ENCODE assay signal across 16 mouse cellular contexts in the genomic region with DNA sequence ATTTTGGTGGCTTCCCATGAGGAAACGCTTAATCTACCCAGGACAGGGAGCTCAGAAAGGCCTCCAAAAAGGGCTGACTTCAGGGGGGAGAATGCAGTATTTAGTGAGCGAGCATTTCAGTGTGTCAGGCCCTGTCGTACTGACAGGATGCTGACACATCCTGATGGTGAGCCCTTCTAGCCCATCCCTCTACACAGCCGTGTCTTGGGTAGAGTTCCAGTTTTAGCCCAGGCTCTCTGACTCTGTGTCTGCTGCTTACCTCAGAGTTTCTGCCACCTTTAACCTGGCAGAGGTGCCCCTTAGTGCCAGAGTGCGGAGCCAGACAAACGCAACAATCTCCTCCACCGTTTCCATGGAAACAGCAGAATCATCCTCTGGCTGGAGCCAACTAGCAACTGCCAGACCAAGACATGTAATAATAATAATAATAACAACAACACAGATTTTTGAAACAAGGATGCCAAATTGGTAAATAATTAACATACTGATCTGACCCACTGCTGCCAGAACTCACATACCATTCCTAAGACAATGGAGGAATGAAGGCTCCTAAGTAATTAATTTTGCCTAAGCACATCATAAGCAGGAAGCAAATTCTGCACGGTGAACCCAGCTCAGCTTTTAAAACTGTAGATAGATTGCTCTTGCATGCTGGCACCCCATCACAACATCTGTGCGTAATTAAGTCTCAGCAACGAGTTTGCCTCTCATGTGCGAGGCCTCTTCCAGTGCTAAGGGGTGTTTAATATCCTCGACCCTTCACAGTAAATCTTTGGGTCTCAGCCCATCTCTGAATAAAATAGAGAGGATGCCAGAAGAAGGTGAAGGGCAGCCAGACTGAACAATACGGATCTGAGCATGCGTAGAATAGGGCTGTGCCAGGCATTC.
DNase-seq lines count a peak whose midpoint lies in the region; ATAC-seq and TF ChIP-seq lines count a peak whose summit lies in the region.
"Had no signal": no experiment of that assay in that cellular context is flagged by ENCODE, and none has a peak within 500 bp of the region (broad histone marks: within the 10 kb centered on the region; RNA-seq: fewer than 3 reads in every experiment).

No protein-coding gene starts in this region.

- DNase-seq in embryo, embryonic 10.5 days (ENCODE audit: low spot score) = peak; percentile 15
- no peak for DNase-seq in embryo, embryonic 9.5 days (ENCODE audit: extremely low spot score)
- DNase-seq in liver, adult 2 months (ENCODE audit: extremely low read depth, low read depth, low spot score) = peak; percentile 59
- DNase-seq in liver, postnatal 0 days = no peak
- peak; percentile 41 for DNase-seq in forebrain, postnatal 0 days
- DNase-seq in urinary bladder, postnatal 4 days (ENCODE audit: low spot score in 2 of 2) = no peak
- no peak for DNase-seq in yolk sac, embryonic 10.5 days (ENCODE audit: low spot score)
- DNase-seq: cerebellum, adult 9-10 months; gastrocnemius, adult 2 months; heart, adult 18-20 months; kidney, adult 11 months; lung, embryonic 14.5 days; right cerebral cortex, postnatal 4 days; thymus, postnatal 14 days had no signal

- WGBS in liver, adult 2 months = 73% methylated on average over 14 of the region's 14 CpGs
- WGBS in liver, postnatal 0 days (ENCODE audit: insufficient replicate concordance) = 83% methylated on average over 14 of the region's 14 CpGs
- 44% methylated on average over 14 of the region's 14 CpGs for WGBS in forebrain, postnatal 0 days
- 49% methylated on average over 14 of the region's 14 CpGs for WGBS in neural tube, embryonic 14.5 days

- TF ChIP-seq EP300 in liver, postnatal 0 days (IDR thresholded peaks at IDR 0.05; ENCODE audit: low read depth) = no peak

- no peak overlapping the region for H3K9ac ChIP-seq in liver, adult 2 months (ENCODE audit: low read depth, low read length)
- no peak overlapping the region for H3K9ac ChIP-seq in liver, postnatal 0 days (replicated peaks)
- H3K9ac ChIP-seq in forebrain, postnatal 0 days = no peak overlapping the region
- H3K9ac ChIP-seq in neural tube, embryonic 14.5 days (replicated peaks; ENCODE audit: low read depth, low read length) = no peak overlapping the region
- H3K9ac ChIP-seq: limb, embryonic 13.5 days; lung, embryonic 14.5 days had no signal

- no peak for TF ChIP-seq CTCF in liver, adult 2 months (IDR thresholded peaks at IDR 0.05; ENCODE audit: low read depth, low read length)
- TF ChIP-seq CTCF in liver, postnatal 0 days (IDR thresholded peaks at IDR 0.05; ENCODE audit: low read depth) = no peak
- no peak for TF ChIP-seq CTCF in forebrain, postnatal 0 days (IDR thresholded peaks at IDR 0.05; ENCODE audit: low read depth)

- H3K27me3 ChIP-seq in liver, adult 2 months (ENCODE audit: control insufficient read depth, insufficient read depth, low read length) = no peaks in the 10 kb centered on the region
- no peaks in the 10 kb centered on the region for H3K27me3 ChIP-seq in liver, postnatal 0 days (ENCODE audit: insufficient read depth, low read length)
- H3K27me3 ChIP-seq in forebrain, postnatal 0 days (ENCODE audit: insufficient read depth, low read length) = no peaks in the 10 kb centered on the region
- no peaks in the 10 kb centered on the region for H3K27me3 ChIP-seq in neural tube, embryonic 14.5 days (ENCODE audit: control insufficient read depth, insufficient read depth, low read length)
- H3K27me3 ChIP-seq: limb, embryonic 13.5 days had no signal

- H3K4me3 ChIP-seq in liver, adult 2 months (ENCODE audit: insufficient read depth, low read depth, low read length) = no peak overlapping the region
- H3K4me3 ChIP-seq in liver, postnatal 0 days (ENCODE audit: low read depth, low read length) = no peak overlapping the region
- no peak overlapping the region for H3K4me3 ChIP-seq in forebrain, postnatal 0 days (ENCODE audit: low read depth, low read length)
- H3K4me3 ChIP-seq in neural tube, embryonic 14.5 days (ENCODE audit: low read depth, low read length) = no peak overlapping the region
- H3K4me3 ChIP-seq: gastrocnemius, adult 2 months; limb, embryonic 13.5 days had no signal

- no peak overlapping the region for H3K4me2 ChIP-seq in liver, postnatal 0 days (ENCODE audit: low read depth, low read length)
- H3K4me2 ChIP-seq in forebrain, postnatal 0 days (ENCODE audit: low read depth) = no peak overlapping the region
- H3K4me2 ChIP-seq in neural tube, embryonic 14.5 days (ENCODE audit: low read depth, low read length) = no peak overlapping the region
- H3K4me2 ChIP-seq: limb, embryonic 13.5 days; lung, embryonic 14.5 days had no signal

- no peaks in the 10 kb centered on the region for H3K79me2 ChIP-seq in liver, adult 2 months (ENCODE audit: control insufficient read depth, insufficient read depth, low read length)

- no peaks in the 10 kb centered on the region; the same call in 1 of the 2 replicates for H3K36me3 ChIP-seq in liver, adult 2 months (ENCODE audit: control insufficient read depth, insufficient read depth, low read length)
- peaks cover 5% of the 10 kb centered on the region; the same call in 1 of the 2 replicates for H3K36me3 ChIP-seq in liver, postnatal 0 days (replicated peaks; ENCODE audit: insufficient read depth, low read length)
- H3K36me3 ChIP-seq in forebrain, postnatal 0 days (ENCODE audit: insufficient read depth) = peaks cover 5% of the 10 kb centered on the region
- no peaks in the 10 kb centered on the region for H3K36me3 ChIP-seq in neural tube, embryonic 14.5 days (ENCODE audit: control insufficient read depth, insufficient read depth, low read length)

- no peak for TF ChIP-seq POLR2A in liver, adult 2 months (IDR thresholded peaks at IDR 0.05; ENCODE audit: extremely low read depth, insufficient read depth, low read length)

- peaks cover 6% of the 10 kb centered on the region for H3K4me1 ChIP-seq in liver, adult 2 months (ENCODE audit: control insufficient read depth, insufficient read depth, low read length)
- peaks cover 5% of the 10 kb centered on the region; the same call in 1 of the 2 replicates for H3K4me1 ChIP-seq in liver, postnatal 0 days (ENCODE audit: insufficient read depth)
- no peaks in the 10 kb centered on the region for H3K4me1 ChIP-seq in forebrain, postnatal 0 days (ENCODE audit: insufficient read depth)
- peaks cover 6% of the 10 kb centered on the region; the same call in 1 of the 2 replicates for H3K4me1 ChIP-seq in neural tube, embryonic 14.5 days (ENCODE audit: control insufficient read depth, insufficient read depth, low read length)

- no peak overlapping the region for H3K27ac ChIP-seq in liver, adult 2 months (replicated peaks; ENCODE audit: insufficient read depth, low read depth, low read length)
- no peak overlapping the region for H3K27ac ChIP-seq in liver, postnatal 0 days (ENCODE audit: low read depth)
- H3K27ac ChIP-seq in forebrain, postnatal 0 days (ENCODE audit: low read depth, low read length) = no peak overlapping the region
- no peak overlapping the region; the same call in 1 of the 2 replicates for H3K27ac ChIP-seq in neural tube, embryonic 14.5 days (ENCODE audit: low read depth, low read length)
- H3K27ac ChIP-seq: gastrocnemius, adult 2 months; limb, embryonic 13.5 days had no signal

- no peaks in the 10 kb centered on the region for H3K9me3 ChIP-seq in liver, postnatal 0 days (ENCODE audit: low read length)
- H3K9me3 ChIP-seq in forebrain, postnatal 0 days (ENCODE audit: low read length) = no peaks in the 10 kb centered on the region
- no peaks in the 10 kb centered on the region for H3K9me3 ChIP-seq in neural tube, embryonic 14.5 days (ENCODE audit: control insufficient read depth, low read length)
- H3K9me3 ChIP-seq: limb, embryonic 13.5 days had no signal

- ATAC-seq in liver, postnatal 0 days = no peak
- ATAC-seq in forebrain, postnatal 0 days = peak; percentile 64
- ATAC-seq in neural tube, embryonic 14.5 days (ENCODE audit: low read depth) = peak; percentile 50

Comparison
In these comparisons a context has a peak if more than half of its experiments do, and no peak if none do; other contexts are left out.
1. DNase-seq: peak in embryo, embryonic 10.5 days (single experiment), liver, adult 2 months (single experiment) and forebrain, postnatal 0 days (single experiment); none in embryo, embryonic 9.5 days (single experiment), liver, postnatal 0 days (single experiment), urinary bladder, postnatal 4 days (0 of 2) and yolk sac, embryonic 10.5 days (single experiment).